Mouse (Mus musculus) right cerebral cortex, postnatal 14 days (tissue): ENCODE measurements around the gene 1810049J17Rik.
"Not testable (repeated sequence)": the region's sequence is repeated elsewhere in the genome, so short reads cannot be mapped to it uniquely, and the experiment has no call there.

Experiments used
- DNase-seq: peaks from one replicate; pipeline ENCODE4 v3.0.0; 2022

Gene 1810049J17Rik

GRCm38 (mm10) chr15:12321788-12322621, at the start of gene 1810049J17Rik:
Gene 1810049J17Rik (minus strand): TSS chr15:12321899.
- no peak for DNase-seq

GRCm38 (mm10) chr15:12371183-12371582, 49.5 kb upstream of the 1810049J17Rik start:
- DNase-seq, result peak; percentile 73

GRCm38 (mm10) chr15:12370096-12370495, 48.4 kb upstream of the 1810049J17Rik start:
- no peak for DNase-seq

GRCm38 (mm10) chr15:12368850-12369249, 47.2 kb upstream of the 1810049J17Rik start:
- no peak for DNase-seq

- no peak for DNase-seq
Observed at GRCm38 (mm10) chr15:12368357-12368756, 46.7 kb upstream of the 1810049J17Rik start.

- no peak for DNase-seq
Observed at GRCm38 (mm10) chr15:12367306-12368080, 45.8 kb upstream of the 1810049J17Rik start.

GRCm38 (mm10) chr15:12366580-12367305, 45.0 kb upstream of the 1810049J17Rik start:
- not testable (repeated sequence) for DNase-seq

- DNase-seq, result no peak
Observed at GRCm38 (mm10) chr15:12366072-12366469, 44.4 kb upstream of the 1810049J17Rik start.

- no peak for DNase-seq
Observed at GRCm38 (mm10) chr15:12365416-12366071, 43.8 kb upstream of the 1810049J17Rik start.

- DNase-seq, result no peak
Observed at GRCm38 (mm10) chr15:12364096-12364495, 42.4 kb upstream of the 1810049J17Rik start.

GRCm38 (mm10) chr15:12362701-12363040, 41.0 kb upstream of the 1810049J17Rik start:
- DNase-seq, result no peak

GRCm38 (mm10) chr15:12362001-12362700, 40.5 kb upstream of the 1810049J17Rik start:
- no peak for DNase-seq

- DNase-seq, result no peak
Observed at GRCm38 (mm10) chr15:12360519-12361212, 39.0 kb upstream of the 1810049J17Rik start.

GRCm38 (mm10) chr15:12358384-12358783, 36.7 kb upstream of the 1810049J17Rik start:
- no peak for DNase-seq

- DNase-seq, result no peak
Observed at GRCm38 (mm10) chr15:12357459-12357858, 35.8 kb upstream of the 1810049J17Rik start.

GRCm38 (mm10) chr15:12355907-12356306, 34.2 kb upstream of the 1810049J17Rik start:
- DNase-seq, result no peak

- no peak for DNase-seq
Observed at GRCm38 (mm10) chr15:12355261-12355660, 33.6 kb upstream of the 1810049J17Rik start.

- no peak for DNase-seq
Observed at GRCm38 (mm10) chr15:12354281-12354810, 32.6 kb upstream of the 1810049J17Rik start.

- DNase-seq, result no peak
Observed at GRCm38 (mm10) chr15:12351470-12351869, 29.8 kb upstream of the 1810049J17Rik start.

- DNase-seq, result no peak
Observed at GRCm38 (mm10) chr15:12349840-12350239, 28.1 kb upstream of the 1810049J17Rik start.

GRCm38 (mm10) chr15:12348950-12349349, 27.3 kb upstream of the 1810049J17Rik start:
- no peak for DNase-seq
